Mouse (Mus musculus): ENCODE measurements around the gene Hoxa10. TPM values are rescaled to one million over a fixed set of nuclear protein-coding genes. Genes with fewer than 3 reads are reported as not detected.

Hoxa10 gene
- polyA plus RNA-seq, 1 experiment from 2014 or later: 0.15 TPM

GRCm38 (mm10) chr6:52196811-52197210, 43.8 kb downstream of the Hoxa10 start:
- Histone ChIP-seq H3K36me3 (replicated peaks) (no peaks in the 10 kb centered on the region), H3K4me3 (no peak overlapping the region), H3K4me1 (0 out of 2 replicates have a peak, but pooled peaks cover 1% of the 10 kb centered on the region), H3K9ac (no peak overlapping the region), H3K27me3 (replicated peaks) (peaks cover 99% of the 10 kb centered on the region), H3K27ac (no peak overlapping the region), H3K9me3 (no peaks in the 10 kb centered on the region), H3K4me2 (no peak overlapping the region)
- 4% methylated on average over 9 of the region's 9 CpGs for WGBS
- no peak for ATAC-seq (replicated peaks)

- H3K9ac ChIP-seq: no peak overlapping the region
- ATAC-seq (replicated peaks): no peak
- H3K27me3 ChIP-seq (replicated peaks): peaks cover 98% of the 10 kb centered on the region
- no peak overlapping the region for H3K4me2 ChIP-seq
- H3K27ac ChIP-seq: no peak overlapping the region
- H3K4me1 ChIP-seq: 0 out of 2 replicates have a peak, but pooled peaks cover 3% of the 10 kb centered on the region
- H3K9me3 ChIP-seq: no peaks in the 10 kb centered on the region
- H3K4me3 ChIP-seq: no peak overlapping the region
- WGBS: 3% methylated on average over 10 of the region's 10 CpGs
- no peaks in the 10 kb centered on the region for H3K36me3 ChIP-seq (replicated peaks)
Measured at GRCm38 (mm10) chr6:52194690-52195089, 46.0 kb downstream of the Hoxa10 start.

- Histone ChIP-seq H3K4me3 (peak overlapping the region; percentile 33), H3K27me3 (replicated peaks) (peaks cover 98% of the 10 kb centered on the region), H3K4me1 (0 out of 2 replicates have a peak, but pooled peaks cover 3% of the 10 kb centered on the region), H3K9ac (no peak overlapping the region), H3K36me3 (replicated peaks) (no peaks in the 10 kb centered on the region), H3K4me2 (peak overlapping the region; percentile 43), H3K9me3 (no peaks in the 10 kb centered on the region), H3K27ac (no peak overlapping the region)
- ATAC-seq (replicated peaks): no peak
- 1% methylated on average over 43 of the region's 55 CpGs for WGBS
Measured at GRCm38 (mm10) chr6:52191860-52192550, 48.6 kb downstream of the Hoxa10 start.

GRCm38 (mm10) chr6:52190906-52191810, 49.5 kb downstream of the Hoxa10 start, which contains the start of gene Hoxa4:
TSS of gene Hoxa4 (minus strand) at chr6:52191753.
- Histone ChIP-seq H3K4me1 (0 out of 2 replicates have a peak, but pooled peaks cover 3% of the 10 kb centered on the region), H3K27me3 (replicated peaks) (peaks cover 98% of the 10 kb centered on the region), H3K27ac (no peak within 1 kb of the TSS), H3K4me3 (peak within 1 kb of the TSS; percentile 33), H3K4me2 (peak within 1 kb of the TSS; percentile 43), H3K9ac (no peak within 1 kb of the TSS), H3K9me3 (no peaks in the 10 kb centered on the region), H3K36me3 (replicated peaks) (no peaks in the 10 kb centered on the region)
- WGBS: 1% methylated on average over 62 of the region's 102 CpGs
- ATAC-seq (replicated peaks): no peak

DNA sequence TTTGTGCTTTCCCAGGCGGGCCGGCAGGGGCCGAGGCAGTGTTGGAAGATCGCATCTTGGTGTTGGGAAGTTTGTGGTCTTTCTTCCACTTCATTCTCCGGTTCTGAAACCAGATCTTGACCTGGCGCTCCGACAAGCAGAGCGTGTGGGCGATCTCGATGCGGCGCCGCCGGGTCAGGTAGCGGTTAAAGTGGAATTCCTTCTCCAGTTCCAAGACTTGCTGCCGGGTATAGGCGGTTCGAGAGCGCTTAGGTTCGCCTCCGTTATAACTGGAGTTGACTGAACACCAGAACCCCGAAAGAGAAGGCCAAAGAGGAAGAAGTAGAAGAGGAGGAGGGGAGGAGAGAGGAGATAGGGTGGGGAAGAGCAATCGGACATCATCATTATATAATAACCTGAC, 50.2 kb downstream of the Hoxa10 start:
- ATAC-seq (replicated peaks): no peak
- H3K9ac ChIP-seq: no peak overlapping the region
- WGBS: under 1% methylated on average over 23 of the region's 23 CpGs
- H3K36me3 ChIP-seq (replicated peaks): no peaks in the 10 kb centered on the region
- H3K4me3 ChIP-seq: no peak overlapping the region
- no peaks in the 10 kb centered on the region for H3K9me3 ChIP-seq
- peaks cover 98% of the 10 kb centered on the region for H3K27me3 ChIP-seq (replicated peaks)
- H3K4me2 ChIP-seq: no peak overlapping the region
- 0 out of 2 replicates have a peak, but pooled peaks cover 3% of the 10 kb centered on the region for H3K4me1 ChIP-seq
- no peak overlapping the region for H3K27ac ChIP-seq

DNA sequence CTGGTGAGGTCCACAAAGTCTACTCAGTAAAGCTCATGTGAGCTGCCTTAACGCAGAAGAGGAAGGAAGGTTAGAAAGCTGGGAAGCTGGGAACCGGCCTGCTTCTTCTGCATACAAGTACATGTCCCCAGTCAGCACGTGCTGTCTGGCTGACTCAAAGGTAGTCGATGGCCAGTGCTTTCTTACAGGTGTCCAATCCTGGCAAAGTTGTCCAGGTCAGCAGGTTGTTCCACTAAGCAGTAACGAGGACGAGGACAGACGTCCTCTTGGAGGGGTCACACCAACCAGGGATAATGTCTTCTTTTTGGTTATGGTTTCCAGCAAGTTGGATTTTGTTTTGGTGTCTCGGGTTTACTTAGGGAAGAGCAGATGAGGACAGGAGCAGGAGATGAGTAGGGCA, 50.7 kb downstream of the Hoxa10 start:
- Histone ChIP-seq H3K27me3 (replicated peaks) (peaks cover 99% of the 10 kb centered on the region), H3K9me3 (no peaks in the 10 kb centered on the region), H3K9ac (no peak overlapping the region), H3K4me2 (no peak overlapping the region), H3K4me3 (no peak overlapping the region), H3K4me1 (0 out of 2 replicates have a peak, but pooled peaks cover 3% of the 10 kb centered on the region), H3K27ac (no peak overlapping the region), H3K36me3 (replicated peaks) (no peaks in the 10 kb centered on the region)
- ATAC-seq (replicated peaks): no peak
- 4% methylated on average over 8 of the region's 8 CpGs for WGBS

- no peak overlapping the region for H3K9ac ChIP-seq
- H3K9me3 ChIP-seq: no peaks in the 10 kb centered on the region
- no peaks in the 10 kb centered on the region for H3K36me3 ChIP-seq (replicated peaks)
- no peak for ATAC-seq (replicated peaks)
- 7% methylated on average over 5 of the region's 5 CpGs for WGBS
- H3K27ac ChIP-seq: no peak overlapping the region
- peaks cover 99% of the 10 kb centered on the region for H3K27me3 ChIP-seq (replicated peaks)
- no peak overlapping the region for H3K4me2 ChIP-seq
- H3K4me3 ChIP-seq: no peak overlapping the region
- H3K4me1 ChIP-seq: 0 out of 2 replicates have a peak, but pooled peaks cover 3% of the 10 kb centered on the region
Measured at GRCm38 (mm10) chr6:52189172-52189591, 51.5 kb downstream of the Hoxa10 start.

- Histone ChIP-seq H3K4me2 (no peak overlapping the region), H3K27ac (no peak overlapping the region), H3K27me3 (replicated peaks) (peaks cover 100% of the 10 kb centered on the region), H3K4me1 (no peaks in the 10 kb centered on the region), H3K9me3 (no peaks in the 10 kb centered on the region), H3K36me3 (replicated peaks) (no peaks in the 10 kb centered on the region), H3K4me3 (no peak overlapping the region), H3K9ac (no peak overlapping the region)
- WGBS: 9% methylated on average over 1 of the region's 1 CpGs
- ATAC-seq (replicated peaks): no peak
Measured at GRCm38 (mm10) chr6:52186500-52186899, 54.2 kb downstream of the Hoxa10 start.

DNA sequence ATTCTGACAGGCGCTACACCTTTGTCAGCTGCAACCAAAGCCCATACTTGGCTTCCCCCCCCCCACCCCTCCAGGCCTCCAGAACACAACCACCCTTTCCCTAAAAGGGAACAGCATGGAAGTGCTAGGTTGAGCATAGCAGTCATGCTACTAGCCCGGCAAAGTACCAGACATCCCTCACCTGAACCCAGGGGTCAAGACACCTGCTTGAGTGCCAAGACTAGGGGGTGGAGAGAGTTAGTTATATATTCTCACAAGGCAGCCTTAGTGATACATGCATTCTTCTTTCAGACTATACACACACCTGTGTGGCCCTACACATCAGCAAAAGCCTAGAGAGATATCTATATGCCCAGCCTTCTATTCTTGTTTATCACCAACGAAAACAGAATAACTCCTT, 54.8 kb downstream of the Hoxa10 start:
- ATAC-seq (replicated peaks): no peak
- Histone ChIP-seq H3K4me2 (no peak overlapping the region), H3K27ac (no peak overlapping the region), H3K4me1 (no peaks in the 10 kb centered on the region), H3K4me3 (no peak overlapping the region), H3K27me3 (replicated peaks) (peaks cover 100% of the 10 kb centered on the region), H3K9me3 (no peaks in the 10 kb centered on the region), H3K9ac (no peak overlapping the region), H3K36me3 (replicated peaks) (no peaks in the 10 kb centered on the region)
- WGBS: 6% methylated on average over 3 of the region's 3 CpGs

DNA sequence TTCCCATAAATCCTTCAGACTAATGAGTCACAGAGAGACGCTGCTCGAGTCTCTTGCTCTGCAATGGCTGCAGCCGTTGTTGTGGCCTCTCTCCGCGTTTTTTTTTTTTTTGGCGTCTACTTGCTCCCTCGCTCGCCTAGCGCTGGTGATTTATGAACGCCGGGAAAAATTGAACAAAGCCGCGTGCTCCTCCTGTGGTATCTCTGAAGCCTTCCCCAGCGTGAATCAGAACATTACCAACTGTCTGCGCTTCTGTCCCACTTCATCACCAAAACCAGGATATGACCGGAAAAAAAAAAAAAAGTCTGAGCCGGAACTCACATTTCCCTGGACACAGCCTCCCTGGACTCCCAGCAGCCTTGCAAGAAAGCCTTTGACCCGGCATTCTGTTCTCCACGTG, 55.4 kb downstream of the Hoxa10 start:
- Histone ChIP-seq H3K27me3 (replicated peaks) (peaks cover 100% of the 10 kb centered on the region), H3K9ac (no peak overlapping the region), H3K9me3 (no peaks in the 10 kb centered on the region), H3K4me1 (no peaks in the 10 kb centered on the region), H3K4me2 (no peak overlapping the region), H3K4me3 (no peak overlapping the region), H3K27ac (no peak overlapping the region), H3K36me3 (replicated peaks) (no peaks in the 10 kb centered on the region)
- 2% methylated on average over 19 of the region's 19 CpGs for WGBS
- ATAC-seq (replicated peaks): no peak

- no peak for ATAC-seq (replicated peaks)
- WGBS: 2% methylated on average over 6 of the region's 6 CpGs
- H3K27me3 ChIP-seq (replicated peaks): peaks cover 100% of the 10 kb centered on the region
- no peaks in the 10 kb centered on the region for H3K4me1 ChIP-seq
- no peaks in the 10 kb centered on the region for H3K36me3 ChIP-seq (replicated peaks)
- H3K9ac ChIP-seq: no peak overlapping the region
- H3K4me3 ChIP-seq: no peak overlapping the region
- H3K9me3 ChIP-seq: no peaks in the 10 kb centered on the region
- H3K27ac ChIP-seq: no peak overlapping the region
- no peak overlapping the region for H3K4me2 ChIP-seq
Measured at GRCm38 (mm10) chr6:52184668-52185067, 56.0 kb downstream of the Hoxa10 start.

DNA sequence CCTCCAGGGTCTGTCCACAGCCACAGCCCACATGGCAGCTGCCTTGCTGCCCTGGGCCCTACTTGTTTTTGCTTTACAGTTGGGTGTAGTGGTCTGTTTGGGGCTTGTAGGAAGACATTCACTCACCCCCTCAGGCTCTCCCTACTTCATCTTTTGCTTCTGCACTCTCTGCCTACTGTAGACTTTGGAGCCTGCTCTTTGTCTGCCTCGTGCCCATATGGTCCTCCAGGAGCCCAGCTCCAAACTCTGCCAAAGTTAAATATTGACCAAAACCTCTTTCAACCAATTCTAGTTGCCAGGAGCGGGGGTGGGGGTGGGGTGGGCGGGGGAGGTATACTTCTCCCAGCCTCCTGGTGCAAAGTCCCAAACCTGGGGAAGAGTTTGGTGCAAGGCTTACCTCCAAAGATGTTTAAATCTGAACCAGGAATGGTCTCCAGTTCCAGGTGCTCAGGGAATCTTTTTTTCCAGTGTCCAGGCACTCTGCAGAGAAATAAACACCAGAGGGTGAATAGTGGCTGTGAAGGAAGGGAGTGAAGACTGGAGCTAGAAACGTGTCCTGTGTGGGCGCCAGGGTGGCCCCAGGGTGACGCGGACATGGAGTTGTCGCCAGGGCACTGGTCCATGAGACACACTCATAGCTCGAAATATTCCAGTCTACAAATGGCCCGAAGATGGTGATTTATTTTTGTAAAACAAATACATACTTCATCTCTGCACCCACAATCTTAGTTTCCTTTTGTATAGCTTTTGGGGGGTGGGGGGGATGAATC, 57.2 kb downstream of the Hoxa10 start:
- no peak overlapping the region for H3K4me3 ChIP-seq
- 11% methylated on average over 10 of the region's 10 CpGs for WGBS
- H3K27me3 ChIP-seq (replicated peaks): peaks cover 100% of the 10 kb centered on the region
- no peak for ATAC-seq (replicated peaks)
- H3K4me2 ChIP-seq: no peak overlapping the region
- H3K9me3 ChIP-seq: no peaks in the 10 kb centered on the region
- no peaks in the 10 kb centered on the region for H3K36me3 ChIP-seq (replicated peaks)
- no peak overlapping the region for H3K9ac ChIP-seq
- H3K27ac ChIP-seq: no peak overlapping the region
- no peaks in the 10 kb centered on the region for H3K4me1 ChIP-seq
